Mouse (Mus musculus): ENCODE results near the gene Plk1.

The Plk1 gene

GRCm38 (mm10) chr7:122196771-122197170 lies 37.5 kb downstream of the Plk1 start:
- no peak for DNase-seq

- peak; percentile 63 for DNase-seq
Measured at GRCm38 (mm10) chr7:122197306-122197705, 38.1 kb downstream of the Plk1 start.

GRCm38 (mm10) chr7:122199296-122199695 lies 40.1 kb downstream of the Plk1 start:
- peak; percentile 53 for DNase-seq

- DNase-seq, result no peak
Measured at GRCm38 (mm10) chr7:122203936-122204335, 44.7 kb downstream of the Plk1 start.

- DNase-seq, result no peak
Measured at GRCm38 (mm10) chr7:122206121-122206520, 46.9 kb downstream of the Plk1 start.

- DNase-seq, result peak; percentile 70
Measured at GRCm38 (mm10) chr7:122208276-122209021, 49.2 kb downstream of the Plk1 start.

GRCm38 (mm10) chr7:122219315-122219801 lies 60.1 kb downstream of the Plk1 start, which contains the start of gene Chp2:
TSS of gene Chp2 (plus strand) at chr7:122219496.
- DNase-seq, result peak; percentile 77

Data from lung, postnatal 10 days (tissue).